Mouse (Mus musculus) gastrocnemius, adult 18-20 months (tissue): ENCODE results near the gene Ppm1l. TPM values are rescaled to one million over a fixed set of nuclear protein-coding genes. Genes with fewer than 3 reads are reported as not detected.

Experiments
- DNase-seq: peaks from one replicate; pipeline ENCODE4 v3.0.0; 2021; ENCODE audit warnings: low spot score
- total RNA-seq, 2 experiments: library from RNA; stranded (reverse); gene quantifications; 2 replicates each; pipeline ENCODE4 v1.2.3; 2021

Gene Ppm1l
- total RNA-seq, 2 experiments from 2014 or later, result 96.4 to 102 TPM

GRCm38 (mm10) chr3:69487471-69487870, 170.8 kb downstream of the Ppm1l start:
- DNase-seq, result no peak

- no peak for DNase-seq
These were observed 173.0 kb downstream of the Ppm1l start for GRCm38 (mm10) chr3:69489669-69490068.

- DNase-seq, result peak; percentile 56
These were observed 174.5 kb downstream of the Ppm1l start for GRCm38 (mm10) chr3:69490981-69491681.

GRCm38 (mm10) chr3:69494233-69495010, 177.8 kb downstream of the Ppm1l start:
- DNase-seq, result no peak

GRCm38 (mm10) chr3:69497178-69497577, 180.5 kb downstream of the Ppm1l start:
- no peak for DNase-seq

- DNase-seq, result peak; percentile 34
These were observed 185.3 kb downstream of the Ppm1l start for GRCm38 (mm10) chr3:69502009-69502408.

GRCm38 (mm10) chr3:69502527-69502926, 185.9 kb downstream of the Ppm1l start:
- no peak for DNase-seq

- no peak for DNase-seq
These were observed 188.4 kb downstream of the Ppm1l start for GRCm38 (mm10) chr3:69505090-69505489.

- no peak for DNase-seq
These were observed 189.7 kb downstream of the Ppm1l start for GRCm38 (mm10) chr3:69506352-69506751.

- DNase-seq, result no peak
These were observed 192.8 kb downstream of the Ppm1l start for GRCm38 (mm10) chr3:69509411-69509952.

GRCm38 (mm10) chr3:69511881-69512280, 195.2 kb downstream of the Ppm1l start:
- no peak for DNase-seq

GRCm38 (mm10) chr3:69512402-69512801, 195.7 kb downstream of the Ppm1l start:
- no peak for DNase-seq

- DNase-seq, result no peak
These were observed 199.2 kb downstream of the Ppm1l start for GRCm38 (mm10) chr3:69515730-69516350.

GRCm38 (mm10) chr3:69519188-69519587, 202.5 kb downstream of the Ppm1l start:
- no peak for DNase-seq

- DNase-seq, result no peak
These were observed 203.3 kb downstream of the Ppm1l start for GRCm38 (mm10) chr3:69519789-69520558.

- no peak for DNase-seq
These were observed 205.6 kb downstream of the Ppm1l start for GRCm38 (mm10) chr3:69522270-69522669.

GRCm38 (mm10) chr3:69524356-69525071, 207.9 kb downstream of the Ppm1l start:
- DNase-seq, result peak; percentile 80

- no peak for DNase-seq
These were observed 208.4 kb downstream of the Ppm1l start for GRCm38 (mm10) chr3:69525072-69525529.

- DNase-seq, result no peak
These were observed 210.7 kb downstream of the Ppm1l start for GRCm38 (mm10) chr3:69527384-69527783.

- no peak for DNase-seq
These were observed 212.9 kb downstream of the Ppm1l start for GRCm38 (mm10) chr3:69529576-69529975.

GRCm38 (mm10) chr3:69531511-69531910, 214.8 kb downstream of the Ppm1l start:
- DNase-seq, result no peak
